Mouse (Mus musculus): Measurements from ENCODE around the gene Nmnat2. TPM values are rescaled to one million over a fixed set of nuclear protein-coding genes. Genes with fewer than 3 reads are reported as not detected.

Gene Nmnat2
- total RNA-seq, 2 experiments from 2014 or later: 4.2 to 4.5 TPM

DNA sequence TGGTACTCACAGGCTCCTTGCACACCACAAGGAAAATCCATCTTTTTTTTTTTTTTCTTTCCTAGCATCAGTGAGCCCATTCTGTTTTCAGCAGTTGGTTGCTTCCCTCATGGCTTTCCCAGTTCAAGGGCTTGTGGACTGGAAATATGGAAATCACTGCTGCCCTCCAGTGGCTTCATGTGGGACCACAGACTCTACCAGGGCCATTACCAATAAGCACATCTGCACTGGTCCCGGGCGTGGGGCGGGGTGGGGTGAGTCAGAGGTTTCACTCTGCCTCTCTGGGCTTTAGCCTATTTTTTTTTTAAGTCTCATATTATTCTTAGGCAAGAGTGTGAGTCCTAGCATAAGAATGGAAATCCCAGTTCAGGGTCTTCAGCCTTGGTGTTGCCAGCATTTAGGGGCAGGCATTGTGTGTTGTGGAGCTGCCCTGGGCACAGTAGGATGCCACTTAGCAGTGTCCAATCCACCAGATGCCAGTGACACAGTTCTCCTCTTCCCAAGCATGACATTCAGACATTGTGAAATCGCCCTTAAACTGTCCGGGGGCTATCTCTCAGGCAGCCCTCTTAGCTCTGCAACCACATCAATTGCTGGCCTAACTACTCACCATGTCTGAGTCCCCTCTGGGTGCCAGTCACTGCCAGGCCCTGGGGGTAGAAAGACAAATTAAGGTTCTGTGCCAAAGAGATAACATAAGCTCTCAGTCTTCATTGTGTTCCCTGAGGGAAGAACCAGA, 137.6 kb downstream of the Nmnat2 start:
- peak; percentile 25 to 46 for DNase-seq (ENCODE audit: low spot score in 2 of 2)

- no peak for DNase-seq (ENCODE audit: low spot score in 2 of 2)
Observed at GRCm38 (mm10) chr1:153093172-153093571, 138.4 kb downstream of the Nmnat2 start.

DNA sequence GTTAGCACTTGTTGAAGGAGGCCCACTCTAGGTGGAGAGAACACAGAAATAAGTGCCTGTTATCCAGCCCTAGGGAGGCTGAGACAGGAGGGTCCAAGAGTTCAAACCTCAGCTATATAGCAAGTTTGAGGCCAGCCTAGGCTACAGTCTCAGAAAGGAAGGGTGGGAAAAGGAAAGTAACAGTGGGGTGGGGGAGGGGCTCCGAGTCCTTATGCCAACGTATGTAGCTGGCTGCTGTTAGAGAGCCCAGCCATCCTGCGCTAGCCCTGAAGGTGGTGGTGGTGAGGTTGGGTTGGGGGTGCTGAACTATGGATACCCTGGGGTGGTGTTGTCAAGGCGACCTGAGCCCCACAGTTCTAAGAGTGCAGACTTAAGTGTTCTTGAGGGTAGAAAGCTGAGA, 138.8 kb downstream of the Nmnat2 start:
- no peak for DNase-seq (ENCODE audit: low spot score in 2 of 2)

DNA sequence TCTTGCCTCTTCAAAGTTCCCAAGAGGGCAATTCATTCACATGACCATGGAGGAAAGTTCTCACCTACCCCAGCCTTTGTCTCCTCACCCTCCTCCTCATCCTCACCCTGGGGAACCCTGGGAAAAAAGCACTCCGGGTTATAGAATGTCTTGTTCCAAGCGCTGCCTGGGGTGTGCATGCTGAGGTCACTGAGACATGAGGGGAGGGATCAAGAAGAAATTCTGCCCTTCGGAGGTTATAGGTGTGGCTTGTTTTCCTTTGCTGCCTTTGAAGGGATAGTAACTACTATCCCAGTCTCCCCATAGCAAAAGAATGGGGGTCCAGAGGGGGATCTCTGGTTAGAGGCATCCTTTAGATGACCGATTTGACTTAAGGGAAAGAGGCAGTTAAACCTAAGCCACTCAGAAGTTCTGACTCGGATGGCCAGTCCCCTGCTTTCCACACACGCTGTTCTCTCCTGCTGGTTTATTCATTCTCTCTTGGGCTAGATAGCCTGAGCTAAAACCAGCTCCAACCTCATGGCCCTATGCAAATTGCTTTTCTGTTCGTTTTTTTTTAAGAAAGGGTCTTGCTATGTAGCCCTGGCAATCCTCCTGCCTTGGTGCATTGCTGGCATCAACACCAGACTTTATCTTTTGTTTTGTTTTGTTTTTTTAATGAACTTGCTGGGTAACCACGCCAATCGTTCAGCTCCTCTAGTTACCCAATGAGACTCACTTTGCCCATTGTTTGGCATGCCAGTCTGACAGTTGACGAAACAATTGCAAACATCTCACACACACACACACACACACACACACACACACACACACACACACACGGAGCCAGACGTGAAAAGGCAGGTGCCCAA, 139.7 kb downstream of the Nmnat2 start:
- no peak for DNase-seq (ENCODE audit: low spot score in 2 of 2)

DNA sequence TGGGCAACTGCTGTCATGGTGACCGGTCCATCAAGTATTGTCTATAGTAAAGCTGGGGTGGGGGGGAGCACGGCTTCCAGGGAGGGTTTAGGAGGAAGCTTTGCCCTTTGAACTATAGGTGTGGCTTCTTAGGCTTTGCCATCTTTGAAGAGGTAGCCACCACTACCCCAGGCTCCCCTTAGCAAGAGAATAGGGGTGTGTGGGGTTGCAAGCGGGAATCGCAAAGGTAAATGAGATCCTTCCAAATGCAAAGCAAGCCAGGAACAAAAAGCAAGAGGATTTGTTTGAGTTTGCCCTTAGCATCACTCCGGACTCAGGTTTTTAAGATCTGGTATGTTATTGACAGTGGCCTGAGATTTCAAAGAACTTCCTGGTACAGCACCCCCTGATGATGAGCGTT, 140.5 kb downstream of the Nmnat2 start:
- DNase-seq (ENCODE audit: low spot score in 2 of 2): no peak

DNA sequence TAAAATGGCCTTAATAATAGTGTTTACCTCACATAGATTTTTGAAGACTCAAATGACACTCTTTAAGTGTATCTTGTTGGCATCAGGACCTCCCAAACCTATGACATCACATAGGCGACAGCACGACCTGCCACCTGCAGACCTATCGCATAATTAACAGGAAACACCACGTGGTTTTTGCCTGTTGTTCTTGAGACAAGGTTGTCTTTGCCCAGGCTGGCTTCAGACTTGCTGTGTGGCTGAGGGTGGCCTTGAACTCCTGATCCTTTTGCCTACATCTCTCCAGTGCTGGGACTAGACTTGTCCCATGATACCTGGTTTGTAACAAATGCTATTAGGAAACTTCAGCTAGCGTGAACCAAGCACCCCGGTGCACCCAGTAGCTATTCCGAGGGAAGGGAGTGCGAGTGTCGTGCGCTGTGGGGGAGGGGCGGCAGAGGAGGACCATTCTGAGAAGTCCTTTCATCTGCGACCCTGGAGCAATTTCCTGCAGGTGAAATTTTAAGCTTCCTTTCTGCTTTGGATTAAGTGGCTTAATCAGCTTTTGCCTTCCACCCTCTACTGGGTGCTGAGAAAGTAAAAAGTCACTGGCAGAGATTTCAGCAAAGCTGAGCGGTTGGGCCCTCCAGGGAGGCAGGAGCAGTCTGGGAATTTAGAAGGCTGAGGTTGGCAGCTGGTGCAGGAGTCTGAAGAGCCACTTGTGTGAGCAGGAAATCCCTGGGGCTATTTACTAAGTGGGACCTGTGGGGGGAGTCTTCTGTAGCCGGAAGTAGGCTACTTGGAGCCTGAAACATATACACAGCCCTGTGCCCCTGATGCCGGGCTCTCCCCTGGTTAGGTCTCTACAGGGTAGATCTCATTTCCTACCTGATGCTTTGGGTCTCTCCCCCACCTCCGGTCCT, 141.3 kb downstream of the Nmnat2 start:
- DNase-seq (ENCODE audit: low spot score in 2 of 2): no peak

GRCm38 (mm10) chr1:153097017-153097675, 142.4 kb downstream of the Nmnat2 start:
- no peak for DNase-seq (ENCODE audit: low spot score in 2 of 2)

DNA sequence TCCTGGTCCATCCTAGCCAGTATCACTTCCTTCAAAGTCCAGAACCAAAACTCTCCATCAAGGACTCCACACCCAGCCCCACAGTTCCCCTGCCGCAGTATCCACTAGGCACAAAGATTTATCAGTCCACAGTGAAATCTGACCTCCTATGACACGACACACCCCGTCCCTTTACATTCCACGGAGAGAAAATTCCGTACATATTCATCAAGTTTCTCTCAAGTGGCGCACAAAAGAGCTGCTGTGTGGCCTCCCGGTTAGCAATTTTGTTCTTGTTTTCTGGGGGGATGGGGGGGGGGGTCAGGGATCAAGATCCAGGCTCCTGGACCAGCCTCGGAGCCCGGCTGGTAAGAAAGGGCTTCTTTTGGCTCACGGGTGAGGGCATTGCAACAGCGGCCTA, 143.8 kb downstream of the Nmnat2 start:
- no peak for DNase-seq (ENCODE audit: low spot score in 2 of 2)

GRCm38 (mm10) chr1:153100912-153101311, 146.1 kb downstream of the Nmnat2 start:
- DNase-seq (ENCODE audit: low spot score in 2 of 2): no peak

GRCm38 (mm10) chr1:153101327-153101880, 146.6 kb downstream of the Nmnat2 start:
- peak in 1 of 2 experiments; percentile 24 for DNase-seq (ENCODE audit: low spot score in 2 of 2)

DNA sequence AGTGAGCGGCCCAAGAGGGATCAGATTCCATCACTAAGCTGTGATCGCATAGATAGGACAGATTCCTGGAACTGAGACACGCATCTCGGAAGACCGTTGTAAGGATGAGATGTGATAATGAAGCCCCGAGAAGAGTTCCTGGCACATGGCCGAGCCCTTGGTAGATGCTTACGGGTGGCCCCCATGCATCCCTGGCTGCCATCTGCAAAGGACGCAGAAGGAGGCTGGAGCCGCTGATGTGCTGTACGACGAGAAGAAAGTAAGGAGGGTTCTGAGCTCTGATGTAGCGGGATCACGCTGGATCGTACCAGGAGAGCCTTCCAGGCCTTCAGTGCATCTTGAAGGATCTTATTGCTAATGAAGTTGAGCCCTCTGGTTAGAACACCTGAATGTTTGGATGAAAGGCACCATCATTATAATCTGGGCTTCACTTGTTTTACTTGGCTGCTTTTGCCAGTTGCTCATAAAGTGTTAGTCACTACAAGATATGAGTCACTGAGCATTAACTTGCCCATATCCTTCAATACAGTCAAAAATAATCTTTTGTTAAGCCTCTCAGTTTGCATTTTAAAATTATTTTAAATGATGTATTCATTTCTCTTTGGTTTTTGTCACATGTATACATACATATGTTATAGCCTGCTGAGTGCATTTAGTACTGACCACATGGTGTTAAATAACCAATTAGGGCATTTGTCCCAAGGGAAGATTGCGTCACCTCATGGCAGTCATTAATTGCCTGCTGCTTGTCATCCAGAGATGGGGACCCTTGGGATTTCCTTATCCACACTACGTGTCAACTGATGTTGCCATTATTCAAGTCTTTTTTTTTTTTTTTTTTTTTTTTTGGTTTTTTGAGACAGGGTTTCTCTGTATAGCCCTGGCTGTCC, 147.7 kb downstream of the Nmnat2 start:
- no peak for DNase-seq (ENCODE audit: low spot score in 2 of 2)

DNA sequence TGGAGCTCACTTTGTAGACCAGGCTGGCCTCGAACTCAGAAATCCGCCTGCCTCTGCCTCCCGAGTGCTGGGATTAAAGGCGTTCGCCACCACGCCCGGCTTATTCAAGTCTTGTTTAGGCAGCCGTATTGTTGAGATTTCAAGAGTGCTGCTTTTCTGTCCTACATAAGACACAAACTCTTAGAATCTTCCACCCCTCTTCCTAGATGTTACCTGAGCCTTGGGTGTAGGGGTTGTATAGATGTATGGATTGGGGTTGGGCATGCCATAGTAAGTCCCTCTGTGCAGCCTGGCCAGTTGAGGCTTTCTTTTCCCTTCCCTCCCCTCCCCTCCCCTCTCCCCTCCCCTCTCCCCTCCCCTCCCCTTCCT, 148.4 kb downstream of the Nmnat2 start:
- no peak for DNase-seq (ENCODE audit: low spot score in 2 of 2)

DNA sequence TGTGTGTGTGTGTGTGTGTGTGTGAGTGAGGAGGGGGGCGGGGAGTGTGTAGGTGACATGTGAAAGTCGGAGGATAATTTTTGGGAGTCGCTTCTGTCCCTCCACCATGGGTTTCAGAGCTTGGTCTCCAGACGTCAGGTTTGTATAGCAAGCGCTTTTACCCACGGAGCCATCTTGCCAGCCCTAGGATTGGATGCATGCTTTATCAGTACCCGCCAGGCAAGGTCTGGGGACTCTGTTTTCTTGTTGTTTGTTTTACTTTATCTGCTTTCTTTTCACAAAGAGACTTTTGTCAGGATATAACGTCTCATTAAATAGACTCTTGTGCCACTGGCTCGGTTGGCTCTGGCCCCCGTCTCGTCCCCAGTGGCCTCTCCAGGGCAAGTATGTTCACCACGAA, 150.0 kb downstream of the Nmnat2 start:
- no peak for DNase-seq (ENCODE audit: low spot score in 2 of 2)

GRCm38 (mm10) chr1:153107866-153108265, 153.1 kb downstream of the Nmnat2 start:
- DNase-seq (ENCODE audit: low spot score in 2 of 2): no peak

- no peak for DNase-seq (ENCODE audit: low spot score in 2 of 2)
Observed at GRCm38 (mm10) chr1:153109346-153109745, 154.6 kb downstream of the Nmnat2 start.

- DNase-seq (ENCODE audit: low spot score in 2 of 2): no peak
Observed at GRCm38 (mm10) chr1:153109836-153110235, 155.0 kb downstream of the Nmnat2 start.

DNA sequence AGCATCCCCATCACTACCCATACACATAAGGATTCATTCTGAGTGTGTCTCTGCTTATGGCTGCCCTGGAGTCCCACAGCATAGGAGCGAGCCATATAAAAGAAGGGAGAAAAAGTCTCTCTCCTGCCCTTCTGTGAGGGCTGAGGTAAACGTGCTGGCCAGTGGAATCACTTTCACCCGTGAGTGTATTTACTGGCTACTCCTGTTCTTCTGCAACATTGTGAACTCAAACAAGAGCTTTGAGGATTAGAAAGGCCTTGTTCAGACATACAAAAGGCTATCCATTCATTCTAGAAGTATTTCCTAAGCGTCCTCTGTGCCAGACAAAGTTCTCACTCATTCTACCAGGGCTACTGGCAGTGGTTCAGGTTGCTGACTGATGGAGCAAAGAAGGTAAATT, 156.8 kb downstream of the Nmnat2 start:
- no peak for DNase-seq (ENCODE audit: low spot score in 2 of 2)

DNA sequence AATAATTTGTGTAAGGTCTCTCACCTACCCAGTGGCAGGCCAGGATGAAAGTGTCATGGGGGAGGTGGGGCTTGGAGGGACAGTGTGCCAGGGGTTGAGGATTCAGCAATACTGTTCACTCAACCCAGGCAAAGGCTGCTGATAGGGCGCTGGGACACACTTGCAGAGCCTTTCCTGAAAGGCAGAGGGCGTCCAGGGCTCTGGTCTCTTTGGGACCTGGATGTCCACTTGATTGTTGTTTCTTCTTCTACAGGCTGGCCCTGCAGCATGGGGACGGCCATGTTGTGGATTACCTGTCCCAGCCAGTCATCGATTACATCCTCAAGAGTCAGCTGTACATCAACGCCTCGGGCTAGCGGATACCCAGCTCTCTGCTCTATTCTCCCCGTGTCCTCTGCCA, 160.5 kb downstream of the Nmnat2 start:
- DNase-seq (ENCODE audit: low spot score in 2 of 2): no peak

- no peak for DNase-seq (ENCODE audit: low spot score in 2 of 2)
Observed at GRCm38 (mm10) chr1:153120544-153120943, 165.8 kb downstream of the Nmnat2 start.

DNA sequence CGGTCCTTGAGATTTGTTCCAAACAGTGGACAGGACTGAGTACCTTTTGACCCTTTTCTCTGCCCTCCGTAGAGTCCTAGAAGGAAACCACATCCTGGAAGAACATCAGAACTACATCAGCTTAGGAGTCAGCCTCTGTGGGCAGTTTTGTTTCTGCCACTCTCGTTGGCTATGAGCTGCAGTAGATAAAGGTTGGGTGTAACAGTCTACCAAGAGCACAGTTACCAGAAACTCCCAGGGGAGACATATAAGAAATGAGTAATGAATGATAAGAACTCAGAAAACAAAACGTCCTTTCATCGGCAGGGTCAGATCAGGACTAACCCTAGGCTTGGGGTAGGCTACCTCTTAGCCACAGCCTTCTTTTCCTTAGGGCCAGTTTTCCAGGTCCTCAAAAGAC, 166.5 kb downstream of the Nmnat2 start:
- DNase-seq (ENCODE audit: low spot score in 2 of 2): no peak

Measured in adrenal gland, postnatal 4 days (tissue).